Mouse (Mus musculus): ENCODE results near the gene Kl. TPM values are rescaled to one million over a fixed set of nuclear protein-coding genes. Genes with fewer than 3 reads are reported as not detected.

Kl gene
- 0.88 TPM for polyA plus RNA-seq (2014; fragmentation: Illumina TruSeq; extraction: RNeasy Lipid Tissue Mini Kit (QIAGEN cat#74804); ENCODE audit: low read depth, low replicate concordance)

GRCm38 (mm10) chr5:150952328-150952668 is at the start of gene Kl:
Kl (plus strand) TSS chr5:150952607.

All from testis, adult 10 weeks (tissue).